Mouse (Mus musculus): ENCODE measurements around the gene Zdhhc16.

The Zdhhc16 gene

GRCm38 (mm10) chr19:41987206-41987605 is 53.9 kb downstream of the Zdhhc16 start:
- no peak for DNase-seq (ENCODE audit: low read depth, low spot score)

- DNase-seq (ENCODE audit: low read depth, low spot score), result no peak
Observed at GRCm38 (mm10) chr19:41989810-41990209, 56.5 kb downstream of the Zdhhc16 start.

GRCm38 (mm10) chr19:41991926-41992477 is 58.7 kb downstream of the Zdhhc16 start:
- DNase-seq (ENCODE audit: low read depth, low spot score), result no peak

GRCm38 (mm10) chr19:41992971-41993370 is 59.7 kb downstream of the Zdhhc16 start:
- DNase-seq (ENCODE audit: low read depth, low spot score), result no peak

GRCm38 (mm10) chr19:41993484-41993883 is 60.2 kb downstream of the Zdhhc16 start:
- no peak for DNase-seq (ENCODE audit: low read depth, low spot score)

Data from forelimb bud, embryonic 11.5 days (tissue).